Mouse (Mus musculus): ENCODE data around the gene Trim28.

Gene Trim28

DNA sequence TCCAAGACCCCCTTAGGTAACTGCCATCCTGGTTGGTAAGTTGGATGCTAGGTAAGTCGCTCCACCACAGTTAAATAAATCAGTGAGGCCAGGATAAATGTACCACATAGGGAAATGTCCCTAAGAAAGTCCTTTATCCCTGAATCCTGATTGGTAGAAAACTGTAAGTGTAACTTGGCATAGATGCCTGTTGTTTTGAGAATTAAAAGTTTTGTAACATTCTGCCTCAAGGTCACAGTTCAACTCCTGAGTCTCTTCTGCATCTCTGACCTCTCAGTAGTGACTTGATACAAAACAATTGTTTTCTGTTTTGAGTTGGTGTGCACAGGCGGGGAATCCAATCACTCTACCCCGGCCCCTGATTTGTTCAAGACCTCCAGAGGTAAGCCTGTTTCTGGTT, at the start of gene Trim28:
Gene Trim28 (plus strand): TSS at position 264 of the 400 bp plus-strand sequence.
- in situ Hi-C loops (cut with MboI; ENCODE audit: unreplicated experiment in 2 of 2): loop anchor here in 1 of 2 experiments (25.0 kb wide), 1 partner anchor 512 kb away; the partner anchor contains the start of gene Zfp606

DNA sequence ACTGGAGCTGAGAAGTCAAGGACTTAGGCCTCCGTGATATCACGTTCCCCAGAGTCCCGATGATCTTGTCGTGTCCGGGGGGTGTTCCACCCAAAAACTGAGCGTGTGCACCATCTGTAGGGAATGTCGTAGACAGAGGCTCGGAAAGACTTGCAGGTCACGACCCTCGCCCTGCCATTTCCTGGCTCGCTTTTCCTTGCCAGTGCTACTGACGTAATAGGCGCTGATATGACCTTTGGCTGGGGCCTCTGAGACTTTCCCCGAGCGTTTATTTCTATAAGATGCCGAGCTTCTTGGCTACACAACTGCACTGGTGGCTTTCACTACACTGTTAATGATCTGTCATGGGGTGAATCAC, 49.1 kb upstream of the Trim28 start:
- in situ Hi-C loops (cut with MboI; ENCODE audit: unreplicated experiment in 2 of 2): no loop called here

DNA sequence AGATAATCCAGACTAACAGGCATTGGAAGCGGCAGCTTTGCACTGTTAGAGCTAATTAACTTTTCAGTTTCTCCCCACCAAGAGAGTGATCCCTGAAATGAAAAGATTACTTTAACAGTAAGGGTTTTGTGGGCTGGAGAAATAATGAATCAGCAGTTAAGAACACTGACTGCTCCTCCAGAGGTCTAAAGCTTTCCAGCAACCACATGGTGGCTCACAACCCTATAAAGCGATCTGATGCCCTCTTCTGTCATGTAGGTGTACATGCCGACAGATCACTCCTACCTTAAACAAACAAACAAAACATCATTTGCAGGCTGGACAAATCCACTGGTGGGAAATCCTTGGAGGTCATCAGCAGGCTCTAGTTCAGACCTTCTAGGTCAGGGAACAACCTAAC, 44.0 kb upstream of the Trim28 start:
- in situ Hi-C loops (cut with MboI; ENCODE audit: unreplicated experiment in 2 of 2): no loop called here

DNA sequence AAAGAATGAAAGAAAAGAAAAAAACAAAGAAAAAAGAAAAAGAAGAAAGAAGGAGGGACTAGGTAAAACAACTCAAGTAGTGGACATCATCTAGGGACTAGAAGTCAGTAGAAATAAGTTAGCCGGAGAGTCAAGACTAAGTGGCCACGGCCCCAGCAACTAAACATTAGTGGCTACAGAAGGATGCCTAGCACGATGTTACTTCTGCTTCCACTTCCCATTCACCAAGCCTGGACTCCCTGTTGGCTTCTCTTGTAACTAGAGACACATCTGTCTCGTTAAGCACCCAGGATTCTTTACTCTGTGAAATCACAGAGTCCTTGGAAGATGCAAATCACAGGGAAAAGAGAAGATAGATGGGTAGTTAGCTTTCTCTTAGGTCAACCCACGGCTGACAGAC, 41.4 kb upstream of the Trim28 start:
- in situ Hi-C loops (cut with MboI; ENCODE audit: unreplicated experiment in 2 of 2): no loop called here

DNA sequence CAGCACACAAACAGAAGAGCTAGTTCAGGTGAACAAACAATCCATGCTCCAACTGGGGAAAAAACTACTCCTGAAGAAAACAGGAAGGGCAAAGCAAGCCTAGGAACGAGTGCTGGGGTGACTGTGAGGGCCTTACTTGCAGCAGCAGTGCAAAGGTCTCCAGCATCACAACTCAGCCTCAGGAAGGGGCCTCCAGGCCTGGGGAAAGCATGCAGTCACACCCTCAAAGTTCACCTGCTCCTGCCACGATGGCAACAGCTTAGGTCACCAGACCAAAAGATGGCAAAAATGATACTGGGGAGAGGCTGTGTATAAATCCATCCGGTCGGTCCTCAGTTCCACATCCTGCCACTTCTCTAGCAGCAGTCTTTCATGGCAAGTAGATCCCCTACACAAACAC, 40.0 kb upstream of the Trim28 start:
- in situ Hi-C loops (cut with MboI; ENCODE audit: unreplicated experiment in 2 of 2): no loop called here

DNA sequence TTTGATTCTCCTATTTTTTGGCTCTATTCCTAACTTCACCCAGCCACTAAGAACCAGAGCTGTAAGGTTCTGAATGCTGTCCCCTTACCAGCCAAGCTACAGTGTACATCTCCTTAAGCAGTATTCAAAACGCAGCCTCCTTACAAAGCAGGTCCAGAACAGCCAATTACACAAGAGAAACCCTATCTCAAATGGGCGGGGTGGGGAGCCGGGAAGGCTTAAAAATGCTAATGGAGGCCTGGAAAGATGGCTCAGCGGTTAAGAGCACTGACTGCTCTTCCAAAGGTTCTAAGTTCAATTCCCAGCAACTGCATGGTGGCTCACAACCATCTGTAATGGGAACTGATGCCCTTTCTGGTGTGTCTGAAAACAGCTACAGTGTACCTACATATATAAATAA, 39.2 kb upstream of the Trim28 start:
- in situ Hi-C loops (cut with MboI; ENCODE audit: unreplicated experiment in 2 of 2): loop anchor here in 1 of 2 experiments (10.0 kb wide), 1 partner anchor 65 kb away; no protein-coding TSS in a partner anchor

DNA sequence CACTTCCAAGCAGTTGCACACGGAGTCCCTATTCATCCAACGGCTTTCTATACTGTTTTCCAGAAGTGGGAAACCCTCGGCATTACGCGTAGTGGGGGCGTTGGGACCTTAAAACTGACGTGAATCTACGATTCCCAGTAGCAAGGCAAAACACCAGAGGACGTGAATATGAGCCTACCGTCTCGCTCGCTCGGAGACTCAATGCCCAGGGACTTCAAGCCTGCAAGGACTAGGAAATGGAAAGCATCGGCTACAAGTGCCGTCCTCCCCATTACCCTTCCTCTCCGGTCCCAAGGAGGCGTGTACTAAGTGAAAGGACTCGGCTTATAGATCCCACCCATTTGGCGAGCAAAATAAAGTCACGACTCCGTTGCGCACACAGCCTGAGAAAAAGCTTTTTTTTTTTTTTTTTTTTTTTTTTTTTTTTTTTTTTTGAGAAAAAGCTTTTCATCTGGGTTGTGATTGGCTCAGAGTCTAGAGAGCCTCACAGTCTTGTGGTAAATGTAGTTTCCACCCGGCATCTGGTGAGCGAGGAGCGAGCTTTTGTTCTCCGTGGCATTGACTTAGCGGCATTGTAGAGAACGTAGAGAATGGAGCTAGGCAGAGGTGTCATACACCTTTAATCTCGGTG, 37.3 kb upstream of the Trim28 start:
- in situ Hi-C loops (cut with MboI; ENCODE audit: unreplicated experiment in 2 of 2): loop anchor here in 1 of 2 experiments (10.0 kb wide), 1 partner anchor 63 kb away; no protein-coding TSS in a partner anchor

DNA sequence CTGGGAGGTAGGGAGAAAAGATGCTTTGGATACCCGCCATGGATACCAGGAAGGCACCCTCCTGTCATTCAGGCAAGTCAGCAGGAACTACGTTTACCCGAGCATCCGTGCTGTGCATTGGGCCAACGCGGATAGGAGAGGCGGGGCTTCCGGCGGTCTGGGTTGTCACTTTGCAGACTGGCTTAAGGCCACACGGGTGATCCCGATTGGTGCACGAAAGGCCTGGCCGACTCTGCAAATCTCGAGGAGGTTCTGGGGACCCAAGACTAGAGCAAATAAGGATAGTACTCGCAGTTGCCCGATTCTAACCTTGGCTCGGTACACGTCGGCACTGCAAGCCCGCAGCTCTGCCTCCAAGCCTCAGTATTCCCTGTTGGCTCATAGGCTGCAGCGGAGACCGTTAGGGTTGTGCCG, 33.2 kb upstream of the Trim28 start, which contains the start of gene Zfp324:
Gene Zfp324 (plus strand): TSS at position 161 of the 414 bp plus-strand sequence.
- in situ Hi-C loops (cut with MboI; ENCODE audit: unreplicated experiment in 2 of 2): loop anchor here in 1 of 2 experiments (10.0 kb wide), 1 partner anchor 59 kb away; no protein-coding TSS in a partner anchor

DNA sequence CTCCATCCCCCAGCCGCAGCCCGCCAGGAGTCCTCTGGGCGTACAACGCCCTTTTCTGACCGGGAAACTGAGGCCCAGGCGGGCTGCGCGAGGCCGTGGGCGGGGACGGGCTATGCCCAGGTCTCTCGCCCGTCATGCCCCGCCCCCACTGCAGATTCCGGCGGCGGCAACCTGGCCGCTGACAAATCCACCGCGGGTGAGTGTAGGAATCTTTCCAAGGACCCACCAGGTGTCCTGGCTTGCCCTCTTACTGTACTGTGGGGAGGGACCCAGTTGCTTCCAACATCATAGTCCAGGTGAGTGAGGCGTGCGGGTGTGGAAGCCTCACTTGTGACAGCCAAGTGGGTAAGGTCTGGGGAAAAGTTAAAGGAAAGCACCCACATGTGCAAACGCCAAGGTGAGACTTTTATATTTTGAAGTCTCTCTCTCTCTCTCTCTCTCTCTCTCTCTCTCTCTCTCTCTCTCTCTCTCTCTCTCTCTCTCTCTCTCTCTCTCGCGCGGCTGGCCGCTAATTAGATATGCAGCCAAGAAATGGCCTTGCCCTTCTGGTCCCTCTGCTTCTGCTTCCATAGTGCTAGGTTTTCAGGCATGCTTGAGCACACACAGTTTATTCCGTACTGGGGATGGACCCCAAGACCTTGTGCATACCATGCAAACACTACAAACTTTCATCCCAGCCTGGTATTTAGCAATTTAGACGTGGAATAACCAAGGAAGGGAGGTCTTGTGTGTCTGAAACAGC, 32.6 kb upstream of the Trim28 start:
- in situ Hi-C loops (cut with MboI; ENCODE audit: unreplicated experiment in 2 of 2): loop anchor here in 1 of 2 experiments (10.0 kb wide), 1 partner anchor 59 kb away; no protein-coding TSS in a partner anchor

DNA sequence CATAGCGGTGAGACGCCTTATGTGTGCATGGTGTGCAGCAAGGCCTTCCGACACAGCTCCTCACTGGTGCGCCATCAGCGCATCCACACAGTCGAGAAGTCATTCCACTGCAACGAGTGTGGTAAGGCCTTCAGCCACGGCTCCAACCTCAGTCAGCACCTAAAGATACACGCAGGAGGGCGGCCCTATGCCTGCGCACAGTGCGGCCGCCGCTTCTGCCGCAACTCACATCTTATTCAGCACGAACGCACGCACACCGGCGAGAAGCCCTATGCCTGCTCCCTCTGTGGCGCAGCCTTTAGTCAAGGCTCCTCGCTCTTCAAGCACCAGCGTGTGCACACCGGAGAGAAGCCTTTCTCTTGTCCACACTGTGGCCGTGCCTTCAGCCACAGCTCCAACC, 28.0 kb upstream of the Trim28 start:
- in situ Hi-C loops (cut with MboI; ENCODE audit: unreplicated experiment in 2 of 2): no loop called here

DNA sequence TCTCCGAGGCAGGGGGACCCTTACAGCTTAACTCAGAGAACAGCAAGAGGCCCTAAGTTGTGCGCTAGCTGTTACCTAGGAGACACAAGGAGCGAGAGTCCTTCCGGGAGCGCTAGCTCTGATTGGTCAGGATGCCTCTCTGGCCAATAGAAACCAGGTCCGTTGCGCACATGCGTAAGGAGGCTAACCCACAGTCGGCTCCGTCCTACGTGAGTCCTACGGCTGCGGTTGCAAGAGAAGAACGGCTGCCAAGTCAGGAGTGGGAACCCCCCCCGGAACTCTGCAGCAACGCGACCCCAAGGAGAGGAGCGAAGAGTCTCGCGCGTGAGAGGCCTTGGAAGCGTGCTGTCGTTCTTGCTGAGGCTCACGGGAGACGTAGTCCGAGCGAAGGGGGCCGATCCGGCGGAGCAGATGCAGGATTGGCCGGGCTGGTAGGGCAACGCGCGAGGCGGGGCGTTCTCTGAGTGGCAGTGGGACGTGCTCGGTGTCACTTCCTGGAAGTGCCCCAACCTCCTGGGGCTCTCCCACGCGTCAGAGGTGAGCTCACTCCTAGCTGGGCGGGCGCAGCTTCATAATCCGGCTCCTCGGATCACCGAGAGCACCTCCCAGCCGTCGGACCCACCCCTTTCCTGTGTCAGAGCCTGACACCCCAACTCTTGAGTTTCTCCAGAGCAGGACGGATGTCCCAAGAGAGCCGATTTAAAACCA, 21.1 kb upstream of the Trim28 start, which contains the start of gene Zfp446:
Gene Zfp446 (plus strand): TSS at position 167 of the 708 bp plus-strand sequence.
- in situ Hi-C loops (cut with MboI; ENCODE audit: unreplicated experiment in 2 of 2): loop anchor here in 1 of 2 experiments (25.0 kb wide), 1 partner anchor 491 kb away; the partner anchor contains the start of gene Zfp606

DNA sequence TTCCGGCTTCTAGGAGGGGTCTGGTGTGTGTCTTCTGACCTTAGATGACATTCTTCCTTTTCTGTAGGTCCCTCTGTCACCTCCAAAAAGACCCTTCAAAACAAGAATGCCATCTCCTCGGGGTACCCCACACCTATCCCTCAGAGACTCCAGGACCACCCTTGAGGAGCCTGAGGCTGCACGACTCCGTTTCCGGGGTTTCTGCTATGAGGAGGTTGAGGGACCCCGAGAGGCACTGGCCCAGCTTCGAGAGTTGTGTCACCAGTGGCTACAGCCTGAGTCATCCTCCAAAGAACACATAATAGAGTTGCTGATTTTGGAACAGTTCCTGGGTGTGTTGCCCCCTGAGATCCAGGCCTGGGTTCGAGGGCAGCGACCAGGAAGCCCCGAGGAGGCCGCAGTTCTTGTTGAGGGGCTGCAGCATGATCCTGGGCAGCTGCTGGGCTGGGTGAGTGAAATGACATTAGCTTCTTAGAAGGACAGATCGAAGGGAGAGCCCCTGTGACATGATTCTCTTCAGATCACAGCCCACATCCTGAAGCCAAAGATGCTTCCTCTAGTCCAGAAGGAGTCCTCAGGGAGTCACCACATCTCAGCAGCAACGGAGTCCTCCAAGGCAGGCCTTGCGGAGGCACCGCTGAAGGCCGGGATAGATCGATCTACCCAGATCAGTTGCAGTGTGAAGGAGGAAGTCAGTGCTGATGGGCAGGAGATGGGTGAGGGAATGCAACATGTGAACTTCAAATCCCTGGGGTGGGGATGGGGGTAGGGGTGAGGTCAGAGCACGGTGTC, 19.8 kb upstream of the Trim28 start:
- in situ Hi-C loops (cut with MboI; ENCODE audit: unreplicated experiment in 2 of 2): loop anchor here in 1 of 2 experiments (25.0 kb wide), 1 partner anchor 492 kb away; the partner anchor contains the start of gene Zfp606

DNA sequence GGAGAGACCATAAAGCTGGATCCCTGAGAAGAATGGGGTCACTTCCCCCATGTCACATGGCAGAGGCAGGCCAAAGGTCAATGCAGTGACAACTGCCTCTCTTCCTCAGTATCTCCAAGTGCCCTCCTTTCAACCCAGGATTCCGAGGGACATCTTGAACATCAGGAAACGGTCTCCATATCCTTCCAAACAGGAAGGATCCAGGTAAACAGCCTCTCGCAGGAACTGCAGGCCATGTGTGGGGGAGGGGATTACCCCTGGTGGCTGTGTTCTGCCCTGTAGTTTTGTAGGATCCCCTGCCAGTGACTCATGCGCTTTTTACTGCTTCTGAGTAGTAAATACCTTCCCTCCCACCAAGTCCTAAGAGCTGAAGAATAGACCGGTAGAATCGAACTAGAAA, 19.1 kb upstream of the Trim28 start:
- in situ Hi-C loops (cut with MboI; ENCODE audit: unreplicated experiment in 2 of 2): loop anchor here (10.0 to 25.0 kb wide), 2 partner anchors 65 to 492 kb away; partner anchors contain the start of gene Zfp606 (in 1 of the 2)

DNA sequence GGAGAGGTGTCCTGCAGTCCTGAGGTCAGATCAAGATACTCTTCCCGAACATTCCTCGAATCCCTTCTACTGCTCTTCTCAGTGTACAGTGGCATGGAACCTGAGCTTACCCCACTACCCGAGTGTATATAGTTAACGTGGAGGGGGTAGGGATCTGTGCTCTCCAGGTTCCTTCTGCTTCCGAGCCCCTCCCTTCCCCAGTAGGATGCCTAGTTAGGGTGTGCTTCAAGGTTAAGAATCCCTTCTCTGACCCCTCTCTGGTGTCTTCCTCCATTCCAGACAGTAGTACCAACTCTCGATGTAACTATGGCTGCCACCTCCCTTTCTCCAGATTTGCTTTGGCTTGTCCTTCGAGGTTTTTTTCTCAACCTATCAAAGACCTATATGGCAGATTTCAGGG, 18.6 kb upstream of the Trim28 start:
- in situ Hi-C loops (cut with MboI; ENCODE audit: unreplicated experiment in 2 of 2): loop anchor here (10.0 to 25.0 kb wide), 2 partner anchors 65 to 493 kb away; partner anchors contain the start of gene Zfp606 (in 1 of the 2)

DNA sequence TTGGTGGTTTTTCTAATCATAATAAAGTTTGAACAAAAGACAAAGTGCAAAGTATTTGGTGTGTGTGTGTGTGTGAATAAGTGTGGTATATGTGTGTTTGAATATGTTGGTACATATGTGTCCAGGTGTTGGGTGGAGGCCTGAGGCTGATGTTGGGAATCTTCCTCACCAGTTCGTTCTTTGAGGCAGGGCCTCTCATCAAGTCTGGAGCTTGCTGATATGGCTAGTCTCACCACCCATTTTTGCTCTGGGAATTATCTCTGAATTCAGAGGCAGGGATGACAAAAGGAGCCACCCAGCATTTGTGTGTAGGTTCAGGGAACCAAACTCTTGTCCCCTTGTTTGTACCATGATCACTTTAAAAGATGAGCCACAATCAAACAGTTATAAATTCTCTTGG, 13.2 kb upstream of the Trim28 start:
- in situ Hi-C loops (cut with MboI; ENCODE audit: unreplicated experiment in 2 of 2): loop anchor here (10.0 to 25.0 kb wide), 2 partner anchors 59 to 498 kb away; partner anchors contain the start of gene Zfp606 (in 1 of the 2)

DNA sequence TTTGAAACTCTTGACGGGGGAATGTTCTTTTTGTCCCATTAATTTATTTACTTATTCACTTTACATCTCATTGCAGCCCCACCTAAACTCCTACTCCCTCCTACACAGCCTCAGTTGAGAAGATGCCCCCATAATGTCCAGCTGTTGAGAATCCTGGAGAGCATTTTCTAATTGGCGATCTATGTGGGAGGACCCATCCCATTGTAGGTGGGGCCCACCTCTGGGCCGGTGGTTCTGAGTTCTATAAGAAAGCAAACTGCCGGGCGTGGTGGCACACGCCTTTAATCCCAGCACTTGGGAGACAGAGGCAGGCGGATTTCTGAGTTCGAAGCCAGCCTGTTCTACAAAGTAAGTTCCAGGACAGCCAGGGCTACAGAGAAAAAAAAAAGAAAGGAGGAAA, 12.0 kb upstream of the Trim28 start:
- in situ Hi-C loops (cut with MboI; ENCODE audit: unreplicated experiment in 2 of 2): loop anchor here (10.0 to 25.0 kb wide), 2 partner anchors 58 to 500 kb away; partner anchors contain the start of gene Zfp606 (in 1 of the 2)

DNA sequence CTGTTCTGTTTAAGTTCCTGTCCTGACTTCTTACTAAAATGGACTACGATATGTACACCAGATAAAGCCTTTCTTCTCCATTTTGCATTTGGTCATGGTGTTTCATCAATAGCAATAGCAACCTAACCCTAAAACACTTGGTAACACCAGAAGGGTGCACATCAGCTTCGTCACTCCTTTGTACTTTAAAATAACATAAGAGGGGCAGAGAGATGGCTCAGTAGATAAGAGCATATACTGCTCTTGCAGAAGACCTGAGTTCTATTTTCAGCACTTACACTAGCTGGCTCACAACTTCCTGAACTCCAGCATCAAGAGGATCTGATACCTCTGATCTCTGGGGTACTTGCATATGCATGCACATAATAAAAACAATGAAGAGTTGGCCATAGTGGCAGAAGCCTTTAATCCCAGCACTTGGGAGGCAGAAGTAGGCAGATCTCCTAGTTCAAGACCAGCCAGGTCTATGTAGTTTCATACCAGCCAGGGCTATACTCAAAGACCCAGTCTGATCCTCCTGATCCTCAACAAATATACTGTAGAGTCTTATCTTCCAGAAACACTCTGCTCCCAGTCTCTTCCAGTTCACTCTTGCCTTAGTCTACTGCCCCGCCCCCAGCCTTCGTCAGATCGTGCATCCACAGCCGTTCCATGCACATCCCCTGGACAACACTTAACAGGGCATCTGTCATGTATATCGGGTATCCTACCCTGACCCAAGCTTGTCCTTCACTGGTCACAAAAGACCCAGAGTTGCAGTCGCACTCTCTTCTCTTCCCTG, 11.3 kb upstream of the Trim28 start:
- in situ Hi-C loops (cut with MboI; ENCODE audit: unreplicated experiment in 2 of 2): loop anchor here (10.0 to 25.0 kb wide), 2 partner anchors 57 to 500 kb away; partner anchors contain the start of gene Zfp606 (in 1 of the 2)

DNA sequence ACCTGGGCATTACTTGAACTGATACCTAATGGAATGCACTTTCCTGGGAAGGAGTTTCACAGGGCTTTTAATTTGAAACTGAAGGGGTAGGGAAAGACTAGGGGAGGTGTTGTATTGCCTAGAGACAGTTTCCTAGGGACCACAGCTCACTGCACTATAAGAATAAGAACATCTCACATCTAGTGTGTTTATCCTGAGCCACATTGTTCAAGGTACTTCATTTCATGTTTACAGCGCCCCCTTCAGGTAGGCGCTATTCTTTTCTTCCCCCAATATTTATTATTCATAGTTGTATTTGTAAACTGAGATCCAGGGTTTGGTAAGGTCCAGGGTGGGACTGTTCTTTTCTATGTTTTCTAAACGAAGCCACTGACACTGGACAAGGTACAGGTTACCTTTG, 6.7 kb upstream of the Trim28 start:
- in situ Hi-C loops (cut with MboI; ENCODE audit: unreplicated experiment in 2 of 2): loop anchor here (5.0 to 25.0 kb wide), 2 partner anchors 80 to 505 kb away; partner anchors contain the start of gene Zfp606 (in 1 of the 2)

DNA sequence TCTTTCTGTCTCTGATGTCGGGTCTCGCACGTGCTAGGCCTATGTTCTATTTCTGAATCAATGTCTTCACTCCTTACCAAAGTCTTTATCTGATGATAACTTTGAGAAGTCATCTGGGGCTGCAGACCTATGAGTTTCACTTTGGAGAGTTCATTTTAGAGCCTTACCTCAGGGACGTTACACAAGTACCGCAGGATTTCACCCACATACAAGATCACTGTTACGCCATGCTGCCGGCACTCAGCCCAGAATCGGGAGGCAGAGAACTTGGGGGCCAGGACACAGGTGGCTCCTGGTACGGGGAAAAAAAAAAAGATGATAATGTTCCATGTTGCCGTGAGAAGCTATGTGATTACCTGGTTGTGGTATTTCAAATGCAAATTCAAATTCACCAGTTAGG, 5.8 kb upstream of the Trim28 start:
- in situ Hi-C loops (cut with MboI; ENCODE audit: unreplicated experiment in 2 of 2): loop anchor here (5.0 to 25.0 kb wide), 2 partner anchors 81 to 506 kb away; partner anchors contain the start of gene Zfp606 (in 1 of the 2)

All from v-Abl transformed pro-B cells (cell line).